11 mouse cellular contexts compared by ENCODE assay signal in genomic region chr6:38704264-38704984, GRCm38 (mm10). TPM values are rescaled to one million over a fixed set of nuclear protein-coding genes. Genes with fewer than 3 reads are reported as not detected.
DNase-seq lines count a peak whose midpoint lies in the region; ATAC-seq and TF ChIP-seq lines count a peak whose summit lies in the region.
"Had no signal": no experiment of that assay in that cellular context is flagged by ENCODE, and none has a peak within 500 bp of the region (broad histone marks: within the 10 kb centered on the region; RNA-seq: fewer than 3 reads in every experiment).

No protein-coding gene starts in this region.

- peak overlapping the region; percentile 47; the same call in 1 of the 2 replicates for H3K27ac ChIP-seq in layer of hippocampus, adult 2 months
- peak overlapping the region; percentile 82 for H3K27ac ChIP-seq in heart, postnatal 0 days (ENCODE audit: low read depth)
- H3K27ac ChIP-seq in liver, embryonic 15.5 days (replicated peaks) = no peak overlapping the region
- no peak overlapping the region for H3K27ac ChIP-seq in forebrain, embryonic 15.5 days (replicated peaks)
- H3K27ac ChIP-seq in forebrain, embryonic 16.5 days (ENCODE audit: low read length) = no peak overlapping the region
- H3K27ac ChIP-seq: intestine, embryonic 15.5 days had no signal

- peaks cover 26% of the 10 kb centered on the region for H3K4me1 ChIP-seq in heart, postnatal 0 days (ENCODE audit: control insufficient read depth, insufficient read depth)
- peaks cover 4% of the 10 kb centered on the region; the same call in 1 of the 2 replicates for H3K4me1 ChIP-seq in liver, embryonic 15.5 days (replicated peaks)
- H3K4me1 ChIP-seq in forebrain, embryonic 15.5 days = no peaks in the 10 kb centered on the region
- H3K4me1 ChIP-seq in forebrain, embryonic 16.5 days (replicated peaks; ENCODE audit: control insufficient read depth, insufficient read depth, low read length) = no peaks in the 10 kb centered on the region
- H3K4me1 ChIP-seq: intestine, embryonic 15.5 days had no signal

- peaks cover 42% of the 10 kb centered on the region for H3K36me3 ChIP-seq in heart, postnatal 0 days (replicated peaks; ENCODE audit: control insufficient read depth, insufficient read depth, low read length)
- peaks cover 96% of the 10 kb centered on the region for H3K36me3 ChIP-seq in liver, embryonic 15.5 days (replicated peaks)
- H3K36me3 ChIP-seq in forebrain, embryonic 15.5 days = peaks cover 51% of the 10 kb centered on the region
- peaks cover 12% of the 10 kb centered on the region for H3K36me3 ChIP-seq in forebrain, embryonic 16.5 days (ENCODE audit: control insufficient read depth, insufficient read depth)

- H3K9me3 ChIP-seq in heart, postnatal 0 days (replicated peaks; ENCODE audit: control insufficient read depth, low read length) = no peaks in the 10 kb centered on the region
- H3K9me3 ChIP-seq in liver, embryonic 15.5 days (replicated peaks) = no peaks in the 10 kb centered on the region
- no peaks in the 10 kb centered on the region for H3K9me3 ChIP-seq in forebrain, embryonic 15.5 days
- no peaks in the 10 kb centered on the region for H3K9me3 ChIP-seq in forebrain, embryonic 16.5 days (ENCODE audit: control insufficient read depth, low read length)
- H3K9me3 ChIP-seq: intestine, embryonic 15.5 days had no signal

- H3K4me2 ChIP-seq in heart, postnatal 0 days (ENCODE audit: low read depth, low read length) = no peak overlapping the region
- no peak overlapping the region for H3K4me2 ChIP-seq in liver, embryonic 15.5 days
- H3K4me2 ChIP-seq in forebrain, embryonic 15.5 days (replicated peaks) = no peak overlapping the region
- H3K4me2 ChIP-seq in forebrain, embryonic 16.5 days (ENCODE audit: low read length) = no peak overlapping the region
- H3K4me2 ChIP-seq: intestine, embryonic 15.5 days had no signal

- no peak; the same call in 1 of the 2 replicates for TF ChIP-seq EP300 in heart, postnatal 0 days (IDR thresholded peaks at IDR 0.05; ENCODE audit: low read depth)

- no peak for DNase-seq in layer of hippocampus, adult 2 months (ENCODE audit: low spot score in 2 of 2)
- DNase-seq in layer of hippocampus, adult 8-10 months (ENCODE audit: low spot score in 2 of 2) = no peak
- peak; percentile 48 for DNase-seq in heart, adult 8-10 months (ENCODE audit: low spot score)
- peak; percentile 52 for DNase-seq in heart, postnatal 0 days (ENCODE audit: low spot score)
- no peak for DNase-seq in urinary bladder, adult 18-20 months (ENCODE audit: low spot score in 2 of 2)
- DNase-seq: thymus, postnatal 25 days had no signal

- H3K4me3 ChIP-seq in layer of hippocampus, adult 2 months = no peak overlapping the region
- no peak overlapping the region for H3K4me3 ChIP-seq in heart, postnatal 0 days (ENCODE audit: low read depth, low read length)
- H3K4me3 ChIP-seq in liver, embryonic 15.5 days (replicated peaks) = no peak overlapping the region
- H3K4me3 ChIP-seq in forebrain, embryonic 15.5 days = no peak overlapping the region
- H3K4me3 ChIP-seq in forebrain, embryonic 16.5 days (replicated peaks; ENCODE audit: low read length) = no peak overlapping the region
- H3K4me3 ChIP-seq: intestine, embryonic 15.5 days had no signal

- no peak for TF ChIP-seq CTCF in layer of hippocampus, adult 2 months (conservative IDR thresholded peaks at IDR 0.05)
- TF ChIP-seq CTCF in heart, postnatal 0 days (IDR thresholded peaks at IDR 0.05; ENCODE audit: low read depth) = no peak

- H3K9ac ChIP-seq in heart, postnatal 0 days (replicated peaks; ENCODE audit: low read depth, low read length) = 0 out of 2 replicates have a peak overlapping the region, but pooled peaks have one; percentile 12
- no peak overlapping the region for H3K9ac ChIP-seq in liver, embryonic 15.5 days
- no peak overlapping the region for H3K9ac ChIP-seq in forebrain, embryonic 15.5 days (replicated peaks)
- H3K9ac ChIP-seq in forebrain, embryonic 16.5 days (replicated peaks; ENCODE audit: low read depth, low read length) = no peak overlapping the region
- H3K9ac ChIP-seq: intestine, embryonic 15.5 days had no signal

- no peaks in the 10 kb centered on the region for H3K27me3 ChIP-seq in heart, postnatal 0 days (ENCODE audit: control insufficient read depth, insufficient read depth, low read length)
- H3K27me3 ChIP-seq in liver, embryonic 15.5 days = no peaks in the 10 kb centered on the region
- H3K27me3 ChIP-seq in forebrain, embryonic 15.5 days = no peaks in the 10 kb centered on the region
- no peaks in the 10 kb centered on the region for H3K27me3 ChIP-seq in forebrain, embryonic 16.5 days (replicated peaks; ENCODE audit: control insufficient read depth, insufficient read depth, low read length)
- H3K27me3 ChIP-seq: intestine, embryonic 15.5 days had no signal

- ATAC-seq in heart, postnatal 0 days (ENCODE audit: insufficient read depth, low read depth) = peak; percentile 83
- ATAC-seq in liver, embryonic 15.5 days (ENCODE audit: insufficient read depth) = 0 out of 2 replicates have a peak, but pooled peaks have one; percentile 40
- no peak for ATAC-seq in forebrain, embryonic 15.5 days (replicated peaks)
- no peak for ATAC-seq in forebrain, embryonic 16.5 days
- ATAC-seq: intestine, embryonic 15.5 days; midbrain, embryonic 16.5 days had no signal

- 33% methylated on average over 7 of the region's 7 CpGs for WGBS in heart, postnatal 0 days
- WGBS in liver, embryonic 15.5 days (ENCODE audit: insufficient replicate concordance) = 80% methylated on average over 7 of the region's 7 CpGs
- 88% methylated on average over 7 of the region's 7 CpGs for WGBS in forebrain, embryonic 15.5 days
- 88% methylated on average over 7 of the region's 7 CpGs for WGBS in forebrain, embryonic 16.5 days

RNA-seq across cellular contexts. Expression of gene Clec2l, which starts 41.6 kb away (rescaled TPM):
- total RNA-seq in layer of hippocampus, adult 2 months (2021) = 10 to 100 TPM; 52.1 to 59.8 TPM
- total RNA-seq in layer of hippocampus, adult 8-10 months (2022) = 10 to 100 TPM; 44.2 to 56.9 (median 49.1) TPM
- 1 to 10 TPM; 1.0 to 2.2 (median 1.4) TPM for total RNA-seq in heart, adult 8-10 months (2022)
- total RNA-seq in heart, postnatal 0 days (2014; rRNA removed; ENCODE audit: low replicate concordance) = 3.4 and 3.9 TPM in 2 replicates
- polyA plus RNA-seq in heart, postnatal 0 days (2015; fragmentation: Nextera tagmentation; extraction: Ambion mirVana) = 1.0 and 1.2 TPM in 2 replicates
- 0.08 and 0.13 TPM in 2 replicates for polyA plus RNA-seq in liver, embryonic 15.5 days (2015; fragmentation: Nextera tagmentation; extraction: Ambion mirVana)
- 8.6 and 14.4 TPM in 2 replicates for polyA plus RNA-seq in forebrain, embryonic 15.5 days (2015; fragmentation: Nextera tagmentation; extraction: Ambion mirVana)
- 7.8 and 10.9 TPM in 2 replicates for polyA plus RNA-seq in forebrain, embryonic 16.5 days (2015; fragmentation: Nextera tagmentation; extraction: Ambion mirVana)

Comparison
In these comparisons a context has a peak if more than half of its experiments do, and no peak if none do; other contexts are left out.
1. DNase-seq: peak in heart, adult 8-10 months (single experiment) and heart, postnatal 0 days (single experiment); none in layer of hippocampus, adult 2 months (0 of 2), layer of hippocampus, adult 8-10 months (0 of 2) and urinary bladder, adult 18-20 months (0 of 2).
2. H3K27ac ChIP-seq: peak in layer of hippocampus, adult 2 months (single experiment) and heart, postnatal 0 days (single experiment); none in liver, embryonic 15.5 days (single experiment), forebrain, embryonic 15.5 days (single experiment) and forebrain, embryonic 16.5 days (single experiment).
3. ATAC-seq: peak in heart, postnatal 0 days (single experiment) and liver, embryonic 15.5 days (single experiment); none in forebrain, embryonic 15.5 days (single experiment) and forebrain, embryonic 16.5 days (single experiment).